Mouse (Mus musculus) left cerebral cortex, postnatal 4 days (tissue): ENCODE data around the gene Baiap2l1. TPM values are rescaled to one million over a fixed set of nuclear protein-coding genes. Genes with fewer than 3 reads are reported as not detected.

ENCODE experiments used
- DNase-seq: peaks from one replicate; pipeline ENCODE4 v3.0.0-alpha.2; 2022
- intact Hi-C: fragments of 180-260 bp; cut with DNase I; formaldehyde crosslinking; loops from one replicate; pipeline ENCODE4 v1.15.1; 2025
- total RNA-seq, 2 experiments: library from RNA; stranded (reverse); gene quantifications; 2 replicates each; pipeline ENCODE4 v1.2.3; 2021

The Baiap2l1 gene
- total RNA-seq, 2 experiments from 2014 or later, result 0.24 to 0.36 TPM

GRCm38 (mm10) chr5:144288391-144288790 is 69.5 kb downstream of the Baiap2l1 start:
- intact Hi-C loops, result no loop called here
- DNase-seq, result no peak

GRCm38 (mm10) chr5:144287267-144287820 is 70.6 kb downstream of the Baiap2l1 start:
- intact Hi-C loops, result no loop called here
- no peak for DNase-seq

DNA sequence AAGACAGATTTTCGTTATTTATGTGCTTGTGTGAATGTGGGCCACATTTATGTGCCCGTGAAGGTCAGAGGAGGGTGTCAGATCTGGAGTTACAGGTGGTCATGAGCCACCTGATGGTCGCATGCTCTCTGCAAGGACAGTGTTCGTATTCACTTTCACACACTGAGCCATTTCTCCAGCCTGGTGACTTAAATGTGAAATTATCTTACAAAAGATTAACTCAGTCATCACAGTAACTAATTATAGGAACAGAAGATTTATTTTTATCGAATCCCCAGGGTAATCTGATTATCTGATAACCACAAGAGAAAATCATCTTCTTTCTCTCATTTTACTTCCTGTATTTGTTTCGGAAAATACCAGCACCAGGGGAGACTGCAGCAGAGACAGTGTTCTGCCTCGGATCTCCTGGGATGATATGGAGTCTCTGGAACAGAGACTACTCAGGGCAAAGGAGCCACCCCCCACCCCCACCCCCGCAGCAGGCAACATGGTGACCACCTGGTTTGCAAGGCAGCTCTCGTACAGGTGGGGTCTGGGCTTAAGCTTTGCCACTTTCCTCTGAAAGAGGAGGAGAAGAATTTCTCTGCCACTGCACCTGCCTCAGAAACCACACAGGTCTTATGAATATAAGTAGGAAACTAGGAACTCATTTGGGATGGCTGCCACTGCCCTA is 71.2 kb downstream of the Baiap2l1 start:
- no peak for DNase-seq
- intact Hi-C loops, result no loop called here

DNA sequence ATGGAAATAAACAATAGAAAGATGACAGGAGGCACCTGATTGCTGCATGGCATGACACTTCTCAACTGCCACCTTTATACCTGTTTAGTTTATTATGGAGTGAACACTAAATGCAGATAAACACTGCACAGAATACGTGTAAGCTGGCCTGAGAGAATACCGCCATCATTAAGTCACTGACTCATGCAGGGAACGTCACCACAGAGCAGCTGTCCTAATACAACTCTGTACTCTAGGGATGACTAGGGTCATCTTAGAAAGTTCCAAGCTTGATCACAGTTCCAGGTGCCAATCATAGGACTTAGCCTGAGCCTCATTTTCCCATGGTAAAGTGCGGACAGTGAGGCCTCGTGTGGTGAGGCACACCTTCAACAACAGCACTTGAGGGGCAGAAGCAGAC is 73.3 kb downstream of the Baiap2l1 start:
- no peak for DNase-seq
- intact Hi-C loops, result no loop called here

- no peak for DNase-seq
Observed at GRCm38 (mm10) chr5:144283551-144284031, 74.3 kb downstream of the Baiap2l1 start.

GRCm38 (mm10) chr5:144282470-144283260 is 75.2 kb downstream of the Baiap2l1 start:
- DNase-seq, result peak; percentile 22
- intact Hi-C loops, result no loop called here

More at GRCm38 (mm10) chr5:144283551-144284031, 74.3 kb downstream of the Baiap2l1 start:
- intact Hi-C loops, result no loop called here

- no peak for DNase-seq
- intact Hi-C loops, result no loop called here
Observed at GRCm38 (mm10) chr5:144279926-144280325, 78.0 kb downstream of the Baiap2l1 start.

- no peak for DNase-seq
- intact Hi-C loops, result no loop called here
Observed at GRCm38 (mm10) chr5:144279081-144279541, 78.8 kb downstream of the Baiap2l1 start.

- intact Hi-C loops, result no loop called here
- DNase-seq, result no peak
Observed at GRCm38 (mm10) chr5:144278374-144278960, 79.4 kb downstream of the Baiap2l1 start.

DNA sequence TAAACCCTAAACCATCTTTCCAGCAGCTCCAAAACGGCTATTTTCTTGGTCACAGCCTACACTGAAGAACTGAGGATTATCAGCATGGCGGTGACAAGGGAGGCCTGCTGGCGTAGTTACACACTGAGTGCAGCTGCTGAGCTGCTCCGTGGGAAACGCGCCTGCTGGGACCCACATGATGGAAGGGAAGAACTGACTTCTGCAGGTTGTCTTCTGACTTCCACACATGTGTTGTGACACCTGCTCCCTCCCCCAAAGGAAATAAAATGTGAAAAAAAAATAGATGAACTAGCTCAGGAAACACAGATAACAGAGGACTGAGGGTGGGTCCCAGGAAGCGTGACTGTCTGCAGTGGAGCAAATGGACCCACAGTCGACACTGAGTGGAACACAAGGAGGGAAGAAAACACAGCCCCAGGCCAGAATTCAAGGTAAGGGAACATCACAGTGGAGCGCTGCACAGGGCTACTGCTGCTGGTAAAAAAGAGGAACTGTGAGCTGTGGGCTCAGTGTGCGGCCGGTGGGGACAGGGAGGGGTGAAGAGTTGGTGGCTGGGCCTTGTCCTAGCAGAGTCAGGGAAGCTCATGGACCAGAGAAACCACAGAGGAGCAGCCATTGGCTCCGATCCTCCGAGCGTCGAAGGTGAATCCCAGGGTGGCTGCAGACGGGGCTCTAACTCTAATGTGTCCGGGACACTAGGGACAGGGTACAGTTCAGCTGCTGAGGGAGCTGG is 80.8 kb downstream of the Baiap2l1 start:
- intact Hi-C loops, result no loop called here
- no peak for DNase-seq

GRCm38 (mm10) chr5:144274904-144275303 is 83.0 kb downstream of the Baiap2l1 start:
- intact Hi-C loops, result no loop called here
- no peak for DNase-seq

GRCm38 (mm10) chr5:144271772-144272171 is 86.1 kb downstream of the Baiap2l1 start:
- DNase-seq, result no peak
- intact Hi-C loops, result no loop called here

- intact Hi-C loops, result no loop called here
- no peak for DNase-seq
Observed at GRCm38 (mm10) chr5:144271118-144271517, 86.8 kb downstream of the Baiap2l1 start.

GRCm38 (mm10) chr5:144270420-144270819 is 87.5 kb downstream of the Baiap2l1 start:
- intact Hi-C loops, result no loop called here
- DNase-seq, result no peak

DNA sequence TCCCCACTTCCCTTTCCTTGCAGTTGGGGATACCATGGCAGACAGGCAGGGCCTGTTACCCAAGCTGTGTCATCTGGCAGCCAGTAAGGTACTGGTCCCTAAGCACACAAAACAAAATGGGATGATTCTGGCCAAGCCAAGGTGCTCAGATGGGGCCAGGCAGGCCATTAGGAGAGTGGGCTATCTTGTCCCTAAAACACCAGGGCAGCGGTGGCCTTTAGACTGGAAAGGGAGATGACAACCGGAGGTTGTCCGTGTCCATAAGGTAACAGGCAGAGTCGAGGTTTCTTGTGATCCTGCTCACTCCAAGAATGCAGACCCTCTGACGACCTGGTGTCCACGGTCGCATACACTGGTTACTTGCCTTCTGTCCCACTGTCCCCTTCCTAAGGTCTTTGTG is 88.0 kb downstream of the Baiap2l1 start:
- no peak for DNase-seq
- intact Hi-C loops, result no loop called here

GRCm38 (mm10) chr5:144267535-144268241 is 90.2 kb downstream of the Baiap2l1 start:
- peak; percentile 53 for DNase-seq
- intact Hi-C loops, result no loop called here

DNA sequence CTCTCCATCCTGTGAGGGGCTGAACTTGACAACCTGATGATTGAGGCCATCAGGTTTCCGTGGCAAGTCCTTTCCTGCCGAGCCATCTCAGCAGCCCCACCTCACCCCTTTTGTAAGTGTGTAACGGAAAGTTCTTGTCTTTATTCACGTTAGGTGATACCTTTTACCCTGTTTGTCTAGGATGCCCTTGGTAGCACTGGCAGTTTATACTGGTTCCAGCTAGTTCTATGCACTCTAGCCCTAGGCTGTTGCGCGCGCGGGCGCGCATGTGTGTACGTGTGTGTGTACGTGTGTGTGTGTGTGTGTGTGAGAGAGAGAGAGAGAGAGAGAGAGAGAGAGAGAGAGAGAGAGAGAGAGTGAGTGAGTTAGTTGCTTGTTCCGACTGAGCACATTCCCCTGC is 94.4 kb downstream of the Baiap2l1 start:
- DNase-seq, result no peak
- intact Hi-C loops, result no loop called here

DNA sequence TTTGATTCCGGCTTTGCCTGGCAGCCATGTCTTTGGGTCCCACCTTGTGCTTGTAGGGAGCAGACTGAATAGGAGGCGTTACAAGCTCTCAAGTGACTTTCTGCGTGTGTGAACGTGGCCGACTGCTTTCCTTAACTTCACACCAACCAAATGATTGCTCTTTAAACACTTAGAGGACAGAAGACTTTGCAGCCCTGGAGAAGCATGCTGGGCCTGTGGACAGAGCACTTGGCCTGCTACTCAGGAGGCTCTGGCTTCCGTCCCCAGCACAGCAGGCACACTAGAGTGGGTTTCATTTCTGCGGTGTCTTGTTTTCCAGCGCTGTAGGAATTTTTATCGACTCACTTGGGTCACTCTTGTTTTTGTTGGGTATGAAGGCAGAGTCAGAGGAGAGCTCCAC is 94.8 kb downstream of the Baiap2l1 start:
- no peak for DNase-seq

DNA sequence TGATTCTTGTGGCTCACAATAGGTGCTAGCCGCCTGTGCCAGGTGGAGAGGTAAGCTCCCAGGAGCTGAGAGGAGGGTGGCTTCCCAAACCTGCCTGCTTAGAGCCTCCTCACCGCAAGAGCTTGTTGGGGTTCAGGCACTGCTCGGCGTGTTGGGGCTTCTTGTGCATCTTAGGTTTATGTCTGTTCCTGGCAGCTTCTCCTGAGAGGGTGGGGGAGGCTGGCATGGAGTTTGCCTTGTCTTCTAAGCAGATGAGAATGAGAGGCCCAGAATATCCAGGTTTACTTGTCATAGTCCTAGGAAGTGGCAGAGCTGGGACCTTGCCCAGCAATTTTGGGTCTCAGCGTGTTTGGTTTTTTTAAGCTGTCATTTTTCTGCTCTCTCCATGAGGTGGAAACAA is 96.1 kb downstream of the Baiap2l1 start:
- no peak for DNase-seq

More for the DNA sequence above, 94.8 kb downstream of the Baiap2l1 start:
- intact Hi-C loops, result no loop called here

GRCm38 (mm10) chr5:144261309-144261708 is 96.6 kb downstream of the Baiap2l1 start:
- DNase-seq, result no peak
- intact Hi-C loops, result no loop called here

More for the DNA sequence above, 96.1 kb downstream of the Baiap2l1 start:
- intact Hi-C loops, result no loop called here
